ENCODE assay signal across 9 mouse cellular contexts in genomic region chr5:135960909-135961635, GRCm38 (mm10). TPM values are rescaled to one million over a fixed set of nuclear protein-coding genes. Genes with fewer than 3 reads are reported as not detected.
DNase-seq lines count a peak whose midpoint lies in the region; ATAC-seq lines count a peak whose summit lies in the region.
"Had no signal": no experiment of that assay in that cellular context is flagged by ENCODE, and none has a peak within 500 bp of the region (broad histone marks: within the 10 kb centered on the region; RNA-seq: fewer than 3 reads in every experiment).

No protein-coding gene starts in this region.

- no peak overlapping the region for H3K4me3 ChIP-seq in forebrain, embryonic 12.5 days (replicated peaks)
- H3K4me3 ChIP-seq in forebrain, embryonic 11.5 days (ENCODE audit: low read depth, low read length) = no peak overlapping the region
- H3K4me3 ChIP-seq in liver, embryonic 11.5 days (ENCODE audit: low read depth, low read length) = peak overlapping the region; percentile 61; the same call in 1 of the 2 replicates

- ATAC-seq in forebrain, embryonic 12.5 days (ENCODE audit: low FRiP score) = no peak
- ATAC-seq in forebrain, embryonic 11.5 days (replicated peaks; ENCODE audit: low FRiP score) = no peak
- no peak for ATAC-seq in liver, embryonic 11.5 days (replicated peaks; ENCODE audit: low FRiP score)
- ATAC-seq in megakaryocyte progenitor cell, adult 5-6 weeks (replicated peaks; ENCODE audit: poor library complexity) = no peak

- peaks cover 21% of the 10 kb centered on the region for H3K4me1 ChIP-seq in forebrain, embryonic 12.5 days
- H3K4me1 ChIP-seq in forebrain, embryonic 11.5 days (replicated peaks; ENCODE audit: control insufficient read depth, insufficient read depth, low read length) = peaks cover 10% of the 10 kb centered on the region; the same call in 1 of the 2 replicates
- H3K4me1 ChIP-seq in liver, embryonic 11.5 days (replicated peaks; ENCODE audit: control insufficient read depth, insufficient read depth, low read length) = peaks cover 41% of the 10 kb centered on the region

- H3K4me2 ChIP-seq in forebrain, embryonic 12.5 days = no peak overlapping the region
- H3K4me2 ChIP-seq in forebrain, embryonic 11.5 days (ENCODE audit: low read depth, low read length, severe bottlenecking) = no peak overlapping the region
- H3K4me2 ChIP-seq in liver, embryonic 11.5 days = peak overlapping the region; percentile 96

- peaks cover 12% of the 10 kb centered on the region for H3K27me3 ChIP-seq in forebrain, embryonic 12.5 days
- peaks cover 2% of the 10 kb centered on the region; the same call in 1 of the 2 replicates for H3K27me3 ChIP-seq in forebrain, embryonic 11.5 days (ENCODE audit: control insufficient read depth, insufficient read depth, low read length)
- 0 out of 2 replicates have a peak, but pooled peaks cover 4% of the 10 kb centered on the region for H3K27me3 ChIP-seq in liver, embryonic 11.5 days (replicated peaks; ENCODE audit: control insufficient read depth, insufficient read depth, low read length)

- peak overlapping the region; percentile 95; the same call in 1 of the 2 replicates for H3K27ac ChIP-seq in forebrain, embryonic 12.5 days
- H3K27ac ChIP-seq in forebrain, embryonic 11.5 days (ENCODE audit: low read depth, low read length) = no peak overlapping the region; the same call in 1 of the 2 replicates
- H3K27ac ChIP-seq in liver, embryonic 11.5 days (ENCODE audit: low read depth, low read length) = peak overlapping the region; percentile 95

- H3K9me3 ChIP-seq in forebrain, embryonic 12.5 days = no peaks in the 10 kb centered on the region
- no peaks in the 10 kb centered on the region for H3K9me3 ChIP-seq in forebrain, embryonic 11.5 days (ENCODE audit: control insufficient read depth, low read length)
- no peaks in the 10 kb centered on the region for H3K9me3 ChIP-seq in liver, embryonic 11.5 days (ENCODE audit: control insufficient read depth, low read length)

- no peak for DNase-seq in forebrain, embryonic 11.5 days (ENCODE audit: low spot score)
- peak; percentile 21 for DNase-seq in testis, postnatal 14 days (ENCODE audit: low spot score)
- DNase-seq in testis, postnatal 10 days (ENCODE audit: low spot score) = no peak
- DNase-seq in liver, embryonic 11.5 days (ENCODE audit: low spot score) = no peak
- DNase-seq in Muller cell, postnatal 12 days (ENCODE audit: inconsistent ontology term) = no peak
- no peak for DNase-seq in embryo, embryonic 9.5 days (ENCODE audit: extremely low spot score)

- H3K9ac ChIP-seq in forebrain, embryonic 12.5 days = no peak overlapping the region
- no peak overlapping the region for H3K9ac ChIP-seq in forebrain, embryonic 11.5 days (ENCODE audit: low read length)
- H3K9ac ChIP-seq in liver, embryonic 11.5 days (ENCODE audit: low read depth, low read length) = peak overlapping the region; percentile 81

- no peaks in the 10 kb centered on the region for H3K36me3 ChIP-seq in forebrain, embryonic 12.5 days (replicated peaks)
- no peaks in the 10 kb centered on the region for H3K36me3 ChIP-seq in forebrain, embryonic 11.5 days (ENCODE audit: control insufficient read depth, insufficient read depth, low read length)
- no peaks in the 10 kb centered on the region for H3K36me3 ChIP-seq in liver, embryonic 11.5 days (ENCODE audit: control insufficient read depth, insufficient read depth, low read length)

- WGBS in forebrain, embryonic 12.5 days = 96% methylated on average over 15 of the region's 15 CpGs
- WGBS in forebrain, embryonic 11.5 days = 96% methylated on average over 15 of the region's 15 CpGs
- 88% methylated on average over 15 of the region's 15 CpGs for WGBS in liver, embryonic 11.5 days

RNA-seq across cellular contexts. Expression of gene Ssc4d, which starts 13.3 kb away (rescaled TPM):
- 1.1 and 1.7 TPM in 2 replicates for polyA plus RNA-seq in forebrain, embryonic 12.5 days (2016; fragmentation: Nextera tagmentation; extraction: Ambion mirVana)
- 1.2 and 1.5 TPM in 2 replicates for polyA plus RNA-seq in forebrain, embryonic 11.5 days (2014; fragmentation: Nextera tagmentation; extraction: Ambion mirVana)
- polyA plus RNA-seq in liver, embryonic 11.5 days (2014; fragmentation: Nextera tagmentation; extraction: Ambion mirVana) = 3.0 and 3.1 TPM in 2 replicates
- 3.3 and 6.8 TPM in 2 replicates for total RNA-seq in megakaryocyte progenitor cell, adult 5-6 weeks (2015)
- 2.0 and 2.3 TPM in 2 replicates for total RNA-seq in megakaryocyte progenitor cell, adult 5-6 weeks (2017)

RNA-seq across cellular contexts. Expression of gene Zp3, which starts 18.8 kb away (rescaled TPM):
- 0.28 TPM in 1 of 2 replicates, not detected in the other for polyA plus RNA-seq in forebrain, embryonic 12.5 days (2016; fragmentation: Nextera tagmentation; extraction: Ambion mirVana)
- not detected in 2 replicates for polyA plus RNA-seq in forebrain, embryonic 11.5 days (2014; fragmentation: Nextera tagmentation; extraction: Ambion mirVana)
- not detected in 2 replicates for polyA plus RNA-seq in liver, embryonic 11.5 days (2014; fragmentation: Nextera tagmentation; extraction: Ambion mirVana)
- total RNA-seq in megakaryocyte progenitor cell, adult 5-6 weeks (2015) = 0.10 TPM in 1 of 2 replicates, not detected in the other
- not detected in 2 replicates for total RNA-seq in megakaryocyte progenitor cell, adult 5-6 weeks (2017)
- total RNA-seq: common myeloid progenitor, adult 5-6 weeks had no signal

RNA-seq across cellular contexts. Expression of gene Ywhag, which starts 26.7 kb away (rescaled TPM):
- 410 and 460 TPM in 2 replicates for polyA plus RNA-seq in forebrain, embryonic 12.5 days (2016; fragmentation: Nextera tagmentation; extraction: Ambion mirVana)
- 147 and 161 TPM in 2 replicates for polyA plus RNA-seq in forebrain, embryonic 11.5 days (2014; fragmentation: Nextera tagmentation; extraction: Ambion mirVana)
- polyA plus RNA-seq in liver, embryonic 11.5 days (2014; fragmentation: Nextera tagmentation; extraction: Ambion mirVana) = 97.3 and 99.8 TPM in 2 replicates
- 124 and 130 TPM in 2 replicates for total RNA-seq in megakaryocyte progenitor cell, adult 5-6 weeks (2015)
- total RNA-seq in megakaryocyte progenitor cell, adult 5-6 weeks (2017) = 87.4 and 88.3 TPM in 2 replicates

RNA-seq across cellular contexts. Expression of gene Dtx2, which starts 33.5 kb away (rescaled TPM):
- polyA plus RNA-seq in forebrain, embryonic 12.5 days (2016; fragmentation: Nextera tagmentation; extraction: Ambion mirVana) = 29.7 and 32.9 TPM in 2 replicates
- 35.4 and 37.0 TPM in 2 replicates for polyA plus RNA-seq in forebrain, embryonic 11.5 days (2014; fragmentation: Nextera tagmentation; extraction: Ambion mirVana)
- polyA plus RNA-seq in liver, embryonic 11.5 days (2014; fragmentation: Nextera tagmentation; extraction: Ambion mirVana) = 20.0 and 20.3 TPM in 2 replicates
- 12.9 and 13.7 TPM in 2 replicates for total RNA-seq in megakaryocyte progenitor cell, adult 5-6 weeks (2015)
- 4.7 and 5.5 TPM in 2 replicates for total RNA-seq in megakaryocyte progenitor cell, adult 5-6 weeks (2017)
